Mouse (Mus musculus): ENCODE data around the gene Stfa1.
"Not testable (repeated sequence)": the region's sequence is repeated elsewhere in the genome, so short reads cannot be mapped to it uniquely, and the experiment has no call there.

The Stfa1 gene

DNA sequence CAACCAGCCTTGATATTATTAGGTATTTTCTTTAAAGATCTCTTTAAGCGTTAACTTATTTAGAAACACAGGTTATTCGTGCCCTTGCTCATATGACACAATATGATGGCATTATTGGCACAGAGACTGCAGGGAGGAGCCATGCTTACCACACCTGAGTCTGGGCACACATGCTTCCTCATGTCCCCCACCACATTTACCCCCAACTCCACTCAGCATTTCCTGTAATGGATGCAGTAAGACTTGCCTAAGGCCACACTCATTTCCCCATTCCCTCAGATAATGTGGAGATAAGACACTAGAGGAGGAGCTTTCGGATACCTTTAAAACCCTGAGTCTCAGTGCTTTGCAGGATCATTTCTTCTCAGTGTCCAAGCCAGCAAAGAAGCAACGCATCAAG, at the start of gene Stfa1:
Gene Stfa1, plus strand, starts transcription at position 156 of the 400 bp plus-strand sequence.
- not testable (repeated sequence) for DNase-seq (ENCODE audit: low read depth, low spot score)

DNA sequence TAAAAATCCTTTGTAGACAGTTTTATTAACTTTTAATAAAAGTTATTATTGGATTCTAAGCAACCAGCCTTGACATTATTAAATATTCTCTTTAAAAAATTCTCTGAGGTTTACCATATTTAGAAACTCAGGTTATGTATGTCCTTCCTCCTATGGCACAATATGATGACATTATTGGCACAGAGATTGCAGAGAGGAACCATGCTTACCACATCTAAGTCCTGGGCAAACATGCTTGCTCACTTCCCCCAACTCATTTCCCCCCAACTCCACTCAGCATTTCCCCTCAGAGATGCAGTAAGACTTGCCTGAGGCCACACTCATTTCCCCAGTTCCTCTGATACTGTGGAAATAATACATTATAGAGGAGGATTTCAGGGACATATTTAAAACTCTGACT, 16.2 kb upstream of the Stfa1 start:
- DNase-seq (ENCODE audit: low read depth, low spot score): not testable (repeated sequence)

DNA sequence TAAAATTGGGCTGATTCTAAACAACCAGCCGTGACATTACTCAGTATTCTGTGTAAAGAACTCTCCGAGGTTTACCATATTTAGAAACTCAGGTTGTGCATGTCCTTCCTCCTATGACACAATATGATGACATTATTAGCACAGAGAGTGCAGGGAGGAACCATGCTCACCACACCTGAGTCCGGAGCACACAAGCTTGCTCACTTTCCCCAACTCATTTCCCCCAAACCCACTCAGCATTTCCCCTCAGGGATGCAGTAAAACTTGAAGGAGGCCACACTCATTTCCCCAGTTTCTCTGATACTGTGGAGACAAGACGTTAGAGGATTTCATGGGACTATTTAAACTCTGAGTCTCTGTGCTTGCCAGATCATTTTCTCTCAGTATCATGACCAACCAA, 12.4 kb downstream of the Stfa1 start:
- DNase-seq (ENCODE audit: low read depth, low spot score): no peak

DNA sequence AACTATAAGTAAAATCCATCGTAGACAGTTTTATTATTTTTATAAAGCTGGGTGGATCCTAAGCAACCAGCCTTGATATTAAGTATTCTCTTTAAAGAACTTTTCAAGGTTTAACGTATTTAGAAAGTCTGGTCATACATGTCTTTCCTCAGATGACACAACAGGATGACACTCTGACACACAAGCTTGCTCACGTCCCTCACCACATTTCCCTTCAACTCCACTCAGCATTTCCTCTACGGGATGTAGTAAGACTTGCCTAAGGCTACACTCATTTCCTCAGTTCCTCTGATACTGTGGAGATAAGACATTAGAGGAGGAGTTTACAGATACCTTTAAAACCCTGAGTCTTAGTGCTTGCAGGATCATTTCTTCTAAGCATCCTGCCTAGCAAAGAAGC, 30.9 kb downstream of the Stfa1 start:
- DNase-seq (ENCODE audit: low read depth, low spot score): no peak

DNA sequence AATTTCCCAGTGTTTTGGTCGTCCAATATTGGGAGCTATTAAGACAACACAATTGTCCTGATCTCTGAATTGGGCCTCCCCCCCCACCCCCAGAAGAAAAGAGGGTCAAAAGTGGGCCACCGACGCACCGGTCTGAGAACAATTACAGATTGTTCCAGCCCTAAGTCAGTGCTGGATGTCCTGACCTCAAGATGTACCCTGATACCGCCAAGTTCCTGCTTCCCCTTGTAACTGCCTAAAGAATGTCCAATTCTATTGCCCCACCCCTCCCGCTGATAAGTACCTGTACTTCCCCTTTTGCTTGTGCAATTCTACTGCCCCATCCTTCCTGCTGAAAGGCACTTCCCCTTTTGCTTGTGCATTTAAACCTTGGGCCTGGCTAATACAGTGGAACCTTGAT, 39.4 kb downstream of the Stfa1 start:
- not testable (repeated sequence) for DNase-seq (ENCODE audit: low read depth, low spot score)

DNA sequence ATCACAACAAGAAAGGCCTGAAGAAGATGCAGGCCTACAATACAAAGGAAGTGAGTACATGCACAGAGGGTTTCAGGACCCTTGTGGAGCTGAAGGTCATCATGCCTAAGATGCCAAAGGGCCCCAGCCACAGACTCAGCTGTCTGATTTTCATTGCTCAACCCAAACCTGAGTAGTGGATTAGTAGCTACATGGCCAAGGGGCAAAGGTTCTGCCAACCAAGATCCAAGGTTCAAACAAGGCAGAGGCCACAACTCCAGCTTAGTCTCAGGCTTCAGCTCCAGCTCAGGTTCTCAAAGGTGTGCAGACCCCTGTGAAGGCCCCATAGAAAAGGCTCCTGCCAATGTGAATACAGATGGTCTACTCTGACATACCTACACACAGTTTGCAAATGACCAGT, 42.5 kb downstream of the Stfa1 start:
- no peak for DNase-seq (ENCODE audit: low read depth, low spot score)

DNA sequence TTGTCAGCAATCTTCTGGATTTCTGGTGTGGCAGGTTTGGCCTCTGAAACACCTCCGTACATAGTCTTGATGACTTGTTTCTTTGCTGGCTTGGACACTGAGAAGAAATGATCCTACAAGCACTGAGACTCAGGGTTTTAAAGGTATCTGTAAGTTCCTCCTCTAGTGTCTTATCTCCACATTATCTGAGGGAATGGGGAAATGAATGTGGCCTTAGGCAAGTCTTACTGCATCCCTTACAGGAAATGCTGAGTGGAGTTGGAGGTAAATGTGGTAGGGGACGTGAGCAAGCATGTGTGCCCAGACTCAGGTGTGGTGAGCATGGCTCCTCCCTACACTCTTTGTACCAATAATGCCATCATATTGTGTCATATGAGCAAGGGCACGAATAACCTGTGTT, 57.5 kb downstream of the Stfa1 start, which contains the start of gene BC117090:
Gene BC117090, minus strand, starts transcription at position 101 of the 400 bp plus-strand sequence.
- no peak for DNase-seq (ENCODE audit: low read depth, low spot score)

Measured in retina, adult 2 months (tissue).